Mouse (Mus musculus): ENCODE results near the gene Cldn10.

Cldn10 gene

DNA sequence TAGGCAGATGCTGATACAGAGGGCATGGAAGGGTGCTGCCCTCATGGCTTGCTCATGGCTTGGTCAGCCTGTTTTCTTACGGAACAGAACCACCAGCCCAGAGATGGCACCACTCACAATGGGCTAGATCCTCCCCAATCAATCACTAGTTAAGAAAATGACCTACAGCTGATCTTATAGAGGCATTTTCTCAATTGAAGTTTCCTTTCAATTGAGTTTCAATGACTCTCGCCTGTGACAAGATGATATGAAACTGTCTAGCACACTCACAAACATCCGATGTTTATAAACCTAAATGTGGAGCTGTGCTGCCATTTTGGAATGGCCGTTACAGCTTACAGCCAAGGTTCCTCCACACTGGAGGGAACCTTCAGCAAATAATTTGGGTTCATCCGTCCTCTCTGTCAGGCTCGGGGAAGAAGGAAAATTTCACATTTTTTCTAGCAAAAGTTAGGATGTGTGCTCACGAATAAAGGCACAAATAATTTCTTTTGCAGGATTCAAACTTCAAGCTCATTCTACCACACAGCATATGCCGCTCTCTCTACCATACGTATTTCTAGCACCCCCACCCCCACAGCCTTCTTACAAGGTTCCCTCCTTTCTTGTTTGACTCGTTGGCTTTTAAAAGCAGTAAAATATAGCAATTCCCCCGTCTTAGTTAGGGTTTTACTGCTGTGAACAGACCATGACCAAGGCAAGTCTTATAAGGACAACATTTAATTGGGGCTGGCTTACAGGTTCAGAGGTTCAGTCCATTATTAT, 41.8 kb downstream of the Cldn10 start:
- no peak for DNase-seq (ENCODE audit: low spot score)

- DNase-seq (ENCODE audit: low spot score): no peak
Measured at GRCm38 (mm10) chr14:118831597-118831996, 43.9 kb downstream of the Cldn10 start.

- no peak for DNase-seq (ENCODE audit: low spot score)
Measured at GRCm38 (mm10) chr14:118833241-118833640, 45.5 kb downstream of the Cldn10 start.

DNA sequence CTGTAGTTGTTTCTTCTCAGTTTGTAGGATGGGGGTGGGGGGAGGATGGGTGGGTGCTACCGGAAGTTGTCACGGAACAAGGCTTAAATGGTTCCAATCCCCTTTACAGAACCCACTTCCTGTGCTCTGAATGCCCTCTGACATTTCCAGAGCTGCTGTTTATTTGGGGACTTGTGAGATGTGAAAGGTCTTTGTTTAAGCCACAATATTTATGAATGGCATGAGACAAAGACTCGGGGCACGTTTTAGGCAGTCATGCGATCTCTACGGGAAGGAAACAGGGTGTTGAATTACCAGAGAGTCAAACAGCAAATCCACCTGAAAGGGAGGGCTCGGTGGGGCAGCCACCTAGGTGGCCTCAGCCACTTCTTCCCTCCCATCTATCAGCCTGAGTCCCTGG, 46.6 kb downstream of the Cldn10 start:
- DNase-seq (ENCODE audit: low spot score): peak; percentile 52

GRCm38 (mm10) chr14:118836145-118836544, 48.4 kb downstream of the Cldn10 start:
- no peak for DNase-seq (ENCODE audit: low spot score)

DNA sequence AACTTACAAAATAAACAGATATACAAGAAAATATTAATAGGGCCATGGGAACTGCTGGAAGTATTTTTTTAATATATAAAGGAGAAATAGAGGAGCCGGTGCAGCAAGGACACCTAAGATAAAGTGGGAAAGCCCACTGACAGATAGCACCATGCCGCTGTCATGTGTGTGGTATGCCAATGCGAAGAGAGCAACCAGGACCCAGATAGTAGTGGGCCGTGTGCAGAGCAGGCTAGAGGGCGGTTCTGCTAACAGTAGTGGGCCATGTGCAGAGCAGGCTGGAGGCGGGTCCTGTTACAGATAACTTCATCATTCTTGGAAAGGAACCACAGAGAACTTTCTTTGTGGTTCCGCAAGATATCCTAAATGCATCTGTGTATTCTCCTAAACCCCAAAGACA, 49.0 kb downstream of the Cldn10 start:
- DNase-seq (ENCODE audit: low spot score): no peak

- DNase-seq (ENCODE audit: low spot score): no peak
Measured at GRCm38 (mm10) chr14:118838556-118839120, 50.9 kb downstream of the Cldn10 start.

GRCm38 (mm10) chr14:118839416-118839815, 51.7 kb downstream of the Cldn10 start:
- DNase-seq (ENCODE audit: low spot score): no peak

GRCm38 (mm10) chr14:118840027-118840426, 52.3 kb downstream of the Cldn10 start:
- DNase-seq (ENCODE audit: low spot score): no peak

DNA sequence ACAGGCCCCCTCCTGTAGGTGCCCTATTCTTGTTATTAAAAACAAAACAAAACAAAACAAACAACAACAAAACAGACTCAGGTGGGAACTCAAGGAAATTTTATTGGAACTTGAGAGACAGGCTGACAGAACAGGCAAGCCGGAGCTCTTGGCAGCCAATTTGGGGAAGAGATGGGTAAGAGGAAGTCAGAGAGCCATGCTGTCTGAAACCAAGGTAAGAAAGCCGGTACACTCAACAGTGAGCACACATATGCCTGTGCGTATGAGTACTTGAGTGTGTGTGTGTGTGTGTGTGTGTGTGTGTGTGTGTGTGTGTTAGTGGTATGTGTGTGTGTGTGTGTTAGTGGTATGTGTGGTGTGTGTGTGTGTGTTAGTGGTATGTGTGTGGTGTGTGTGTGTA, 54.6 kb downstream of the Cldn10 start:
- DNase-seq (ENCODE audit: low spot score): no peak

DNA sequence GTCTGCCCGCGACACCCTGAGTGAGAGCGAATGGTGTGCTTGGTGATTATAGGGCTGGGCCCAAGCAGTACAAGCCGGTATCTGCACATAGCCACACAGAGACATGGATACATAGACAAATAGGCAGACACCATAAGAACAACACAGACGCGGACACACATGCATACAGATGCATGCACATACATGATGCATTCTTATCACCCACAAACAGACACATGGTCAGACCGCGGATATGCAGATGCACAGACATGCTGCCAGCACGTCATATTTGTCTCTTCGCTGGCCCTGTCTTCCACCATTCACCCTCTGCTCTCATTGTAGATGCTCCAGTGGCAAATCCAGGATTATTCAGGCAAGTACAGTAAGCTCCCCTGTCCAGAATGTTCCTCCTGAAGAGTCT, 59.1 kb downstream of the Cldn10 start:
- no peak for DNase-seq (ENCODE audit: low spot score)

DNA sequence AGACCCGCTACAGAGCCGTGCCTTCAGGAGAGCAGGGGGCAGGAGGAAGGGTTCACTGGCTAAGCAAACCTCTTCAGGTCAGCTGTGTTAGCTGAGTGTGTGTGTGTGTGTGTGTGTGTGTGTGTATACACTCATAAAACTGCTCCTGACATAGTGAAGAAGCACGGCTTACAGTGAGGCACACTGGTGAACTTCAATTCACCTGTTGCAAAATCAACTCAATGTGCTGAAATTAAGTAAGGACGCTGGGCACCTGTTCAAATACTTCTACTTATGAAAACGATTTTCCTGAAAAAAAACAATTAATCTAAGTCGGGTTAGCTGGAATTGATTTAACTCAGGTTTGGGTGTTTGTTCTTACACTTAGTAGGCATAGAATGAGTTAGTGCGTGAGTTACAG, 60.5 kb downstream of the Cldn10 start:
- DNase-seq (ENCODE audit: low spot score): no peak

DNA sequence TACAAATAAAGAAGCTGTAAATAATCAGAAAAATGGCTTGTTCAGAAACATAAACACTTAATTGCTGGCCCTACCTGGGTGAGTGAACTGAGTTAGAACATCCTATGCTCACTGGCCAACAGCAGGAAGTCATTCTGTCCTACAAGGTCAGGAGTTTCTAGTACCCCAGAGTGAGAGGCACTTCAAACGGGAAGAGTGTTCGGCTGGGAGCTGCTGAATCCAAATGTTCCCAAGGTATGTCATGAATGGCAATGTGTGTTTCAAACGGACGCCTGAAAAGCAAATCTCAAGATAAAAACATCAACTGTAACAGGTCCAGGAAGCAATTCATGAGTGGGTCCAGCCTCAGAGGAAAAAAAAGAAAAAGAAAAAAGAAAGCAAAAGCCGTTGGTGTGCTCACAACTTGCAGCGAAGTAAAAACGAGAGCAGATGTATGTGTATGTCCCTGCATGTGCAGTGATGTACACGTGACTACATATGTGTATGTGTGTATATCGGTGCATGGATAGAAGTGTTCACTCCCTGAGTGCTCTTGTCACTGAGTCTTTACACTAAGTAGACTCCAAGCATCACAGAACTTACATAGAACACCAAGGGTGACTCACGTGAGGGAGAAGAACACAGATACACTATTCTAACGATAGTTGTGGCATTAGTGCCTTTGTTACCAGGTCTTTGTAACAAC, 62.4 kb downstream of the Cldn10 start:
- no peak for DNase-seq (ENCODE audit: low spot score)

GRCm38 (mm10) chr14:118850696-118851035, 63.0 kb downstream of the Cldn10 start:
- no peak for DNase-seq (ENCODE audit: low spot score)

- DNase-seq (ENCODE audit: low spot score): no peak
Measured at GRCm38 (mm10) chr14:118851496-118852107, 63.9 kb downstream of the Cldn10 start.

DNA sequence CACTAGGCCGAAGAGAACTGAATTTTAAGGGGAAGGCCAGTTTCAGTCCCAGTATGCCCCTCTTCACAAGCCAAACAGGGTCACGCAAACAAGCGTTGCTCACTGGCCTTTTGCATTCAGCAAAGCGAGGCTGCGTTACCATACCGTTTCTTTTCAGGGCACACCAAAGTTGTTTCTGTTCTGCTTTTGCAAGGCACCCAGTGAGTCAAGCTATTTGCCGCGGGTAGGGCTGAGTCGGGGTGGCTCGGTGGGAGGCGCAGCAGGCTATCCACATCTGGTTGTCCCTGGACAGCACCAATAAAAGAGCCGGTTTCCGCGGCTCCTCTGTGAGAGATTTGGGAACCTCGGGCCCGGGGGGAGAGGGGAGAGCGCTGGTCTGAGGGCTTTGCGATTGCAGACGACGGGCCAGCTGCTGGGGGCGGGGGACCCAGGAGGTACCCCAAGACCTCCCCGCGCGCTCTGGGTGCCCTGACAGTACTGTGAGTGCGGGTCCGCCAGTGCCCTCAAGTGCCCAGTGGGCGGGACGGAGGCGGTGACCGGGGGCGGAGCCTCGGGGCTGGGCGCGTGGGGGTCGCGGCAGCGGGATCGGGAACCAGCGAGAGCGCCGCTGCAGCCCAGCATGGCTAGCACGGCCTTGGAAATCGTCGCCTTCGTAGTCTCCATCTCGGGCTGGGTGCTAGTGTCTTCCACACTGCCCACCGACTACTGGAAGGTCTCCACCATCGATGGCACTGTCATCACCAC, 66.8 kb downstream of the Cldn10 start:
- DNase-seq (ENCODE audit: low spot score): peak; percentile 84

GRCm38 (mm10) chr14:118855141-118855800, 67.6 kb downstream of the Cldn10 start:
- DNase-seq (ENCODE audit: low spot score): peak; percentile 56

DNA sequence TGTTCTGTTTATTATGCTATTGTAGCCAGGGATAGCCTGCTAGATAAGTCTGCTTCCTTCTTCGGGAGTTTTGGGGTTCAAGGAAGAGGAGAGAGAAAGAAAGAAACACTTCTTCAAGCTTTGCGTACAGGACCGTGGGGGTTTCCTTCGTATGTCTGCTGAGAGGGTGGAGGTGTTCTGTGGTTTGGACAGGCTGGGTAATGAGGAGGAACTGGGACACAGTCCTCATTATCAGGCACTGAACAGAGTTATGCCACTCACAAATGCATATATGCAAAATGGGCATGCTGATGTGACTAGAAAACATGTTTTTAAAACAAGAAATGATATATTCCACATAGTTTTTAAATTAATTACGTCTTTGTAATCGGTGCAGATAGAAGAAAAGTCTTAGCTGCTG, 68.9 kb downstream of the Cldn10 start:
- no peak for DNase-seq (ENCODE audit: low spot score)

- no peak for DNase-seq (ENCODE audit: low spot score)
Measured at GRCm38 (mm10) chr14:118858318-118858717, 70.6 kb downstream of the Cldn10 start.

DNA sequence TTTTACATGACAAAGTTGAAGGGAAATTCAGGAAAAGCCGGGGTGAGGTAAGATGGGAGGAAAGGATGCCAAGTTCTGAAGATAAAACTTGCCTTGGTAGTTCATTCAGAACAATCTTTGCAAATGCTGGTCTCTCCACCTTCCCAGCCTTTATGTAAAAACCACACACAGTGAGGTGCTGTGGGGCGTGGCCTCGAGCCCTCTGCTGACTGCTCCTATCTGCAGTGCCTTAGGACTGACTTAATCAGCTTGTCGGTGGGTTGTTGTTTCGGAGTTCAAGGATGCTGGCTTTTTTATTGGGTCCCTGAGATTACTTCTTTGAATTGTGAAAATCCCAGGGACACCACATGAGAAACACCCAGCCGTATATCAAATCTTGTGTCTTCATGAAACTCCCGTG, 74.5 kb downstream of the Cldn10 start:
- DNase-seq (ENCODE audit: low spot score): no peak

DNA sequence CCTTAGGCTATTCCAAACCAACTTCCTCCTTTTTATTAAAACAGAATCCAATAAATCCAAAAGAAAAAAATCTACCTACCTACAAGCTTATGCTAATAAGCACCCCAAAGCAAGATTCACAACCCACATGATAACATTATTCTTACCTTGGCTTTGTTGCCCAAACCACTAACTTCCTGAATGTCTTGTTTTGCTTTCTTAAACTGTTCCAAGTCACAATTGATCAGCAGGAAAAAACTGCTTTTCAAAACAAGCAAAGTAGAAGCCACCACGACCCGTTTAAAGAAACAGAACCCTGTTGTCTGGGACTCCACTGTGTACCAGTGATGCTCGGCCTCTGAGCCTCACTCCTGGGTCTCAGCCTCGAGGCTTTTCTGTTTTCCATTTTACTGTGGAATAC, 77.2 kb downstream of the Cldn10 start:
- DNase-seq (ENCODE audit: low spot score): no peak

All from embryo, embryonic 10 days (tissue).